Mouse (Mus musculus): ENCODE results near the gene Mrps23.

Gene Mrps23

GRCm38 (mm10) chr11:88251972-88252766 lies 48.0 kb downstream of the Mrps23 start:
- peak; percentile 92 to 94 for DNase-seq

- peak in 1 of 2 experiments; percentile 32 for DNase-seq
These were observed 48.8 kb downstream of the Mrps23 start for GRCm38 (mm10) chr11:88252767-88253513.

- no peak for DNase-seq
These were observed 49.5 kb downstream of the Mrps23 start for GRCm38 (mm10) chr11:88253514-88254167.

DNA sequence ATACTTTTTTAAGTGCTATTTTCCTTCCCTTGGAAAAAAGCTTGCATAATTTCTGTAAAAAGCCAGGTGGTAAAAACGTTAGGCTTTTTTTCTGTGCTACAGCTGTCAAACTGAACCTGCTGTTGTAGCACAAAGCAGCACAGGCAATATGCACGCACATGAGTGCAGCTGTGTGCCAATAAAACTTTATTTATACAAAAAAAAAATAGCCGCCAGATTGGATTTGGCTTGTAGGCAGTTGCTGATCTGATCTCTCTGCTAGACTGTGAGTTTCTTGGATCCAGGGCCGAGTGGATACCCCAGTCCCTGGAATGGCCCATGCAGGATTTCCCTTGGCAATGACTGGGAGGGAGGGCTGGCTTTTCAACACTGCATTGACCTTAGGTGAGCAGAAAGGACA lies 53.5 kb downstream of the Mrps23 start:
- no peak for DNase-seq

GRCm38 (mm10) chr11:88258212-88258611 lies 54.0 kb downstream of the Mrps23 start:
- no peak for DNase-seq

DNA sequence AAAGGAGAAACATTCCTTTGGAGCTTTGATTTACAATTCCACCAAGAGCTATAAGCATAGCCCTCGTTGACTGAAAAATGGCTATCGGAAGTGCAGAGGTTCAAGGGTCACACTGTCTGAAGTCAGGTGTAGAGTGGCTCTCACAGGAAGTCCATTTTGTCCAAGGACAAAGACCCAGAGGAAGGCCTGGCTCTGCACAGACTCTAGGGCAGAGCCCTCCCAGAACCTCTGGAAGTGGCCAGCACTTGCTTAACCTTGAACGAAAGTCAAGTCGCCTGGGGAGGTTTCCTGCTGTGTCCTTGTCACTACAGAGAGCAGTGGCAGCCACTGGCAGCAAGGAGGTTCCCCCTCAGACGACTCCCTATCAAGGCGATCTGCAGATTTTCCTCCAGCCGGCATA lies 56.3 kb downstream of the Mrps23 start:
- peak in 1 of 2 experiments; percentile 32 for DNase-seq

Data from kidney, postnatal 4 days (tissue).